Mouse (Mus musculus) MEL (cell line): ENCODE measurements around the gene Fgfr2. TPM values are rescaled to one million over a fixed set of nuclear protein-coding genes. Genes with fewer than 3 reads are reported as not detected.

Experiments used
- DNase-seq: peaks from one replicate; pipeline ENCODE4 v3.0.0; 2011; ENCODE audit warnings: low read depth, low spot score
- H3K27ac ChIP-seq: 2 replicates; pipeline ENCODE4 v1.5.1; 2012; ENCODE audit warnings: low read depth, mild to moderate bottlenecking, control low read depth, low read length, moderate library complexity; ENCODE audit not compliant: control insufficient read depth
- H3K27me3 ChIP-seq, 2 experiments: fragments of 150-350 bp in 1 of 2; sonication (generic) in 1 of 2; 2 replicates each; pipeline ENCODE4 v1.6.1; 2012; ENCODE audit warnings: low read length in 2 of 2, mild to moderate bottlenecking in 2 of 2, improper control_type of control experiment in 1 of 2, moderate library complexity in 1 of 2; ENCODE audit not compliant: insufficient read depth in 2 of 2, control insufficient read depth in 1 of 2
- H3K36me3 ChIP-seq, 2 experiments: 2 replicates each; pipeline ENCODE4 v1.6.1; 2012 to 2014; ENCODE audit warnings: low read length in 2 of 2, improper control_type of control experiment in 1 of 2, inconsistent platforms in 1 of 2, mild to moderate bottlenecking in 1 of 2; ENCODE audit not compliant: insufficient read depth in 2 of 2, control insufficient read depth in 1 of 2
- H3K4me1 ChIP-seq, 2 experiments: fragments of 150-350 bp in 1 of 2; sonication (generic) in 1 of 2; 2 replicates each; pipeline ENCODE4 v1.6.1; 2012; ENCODE audit warnings: low read length in 2 of 2, improper control_type of control experiment in 1 of 2, mild to moderate bottlenecking in 1 of 2; ENCODE audit not compliant: insufficient read depth in 2 of 2, control insufficient read depth in 1 of 2
- H3K4me3 ChIP-seq, 2 experiments: fragments of 150-350 bp in 1 of 2; sonication (generic) in 1 of 2; 2 replicates each; pipeline ENCODE4 v1.5.1; 2012; ENCODE audit warnings: low read depth in 2 of 2, low read length in 2 of 2, mild to moderate bottlenecking in 2 of 2, moderate library complexity in 2 of 2, control low read depth in 1 of 2, improper control_type of control experiment in 1 of 2; ENCODE audit not compliant: control insufficient read depth in 1 of 2, insufficient read depth in 1 of 2
- H3K79me2 ChIP-seq: 2 replicates; pipeline ENCODE4 v1.6.1; 2012; ENCODE audit warnings: mild to moderate bottlenecking, low read length, moderate library complexity; ENCODE audit not compliant: control insufficient read depth, poor library complexity, insufficient read depth
- H3K9ac ChIP-seq: 2 replicates; pipeline ENCODE4 v1.6.1; 2012; ENCODE audit warnings: low read depth, mild to moderate bottlenecking, control low read depth, low read length, moderate library complexity; ENCODE audit not compliant: control insufficient read depth, poor library complexity, severe bottlenecking
- H3K9me3 ChIP-seq: fragments of 150-350 bp; sonication (generic); replicated peaks from 2 replicates; pipeline ENCODE4 v1.6.1; 2012; ENCODE audit warnings: mild to moderate bottlenecking, low read length, improper control_type of control experiment, moderate library complexity; ENCODE audit not compliant: insufficient read depth
- CHD1 ChIP-seq: IDR thresholded peaks from 2 replicates; pipeline ENCODE4 v1.6.1; 2012; ENCODE audit warnings: low read depth, mild to moderate bottlenecking, inconsistent platforms, low read length, improper control_type of control experiment
- CTCF ChIP-seq, 3 experiments: IDR thresholded peaks in 2 of 3; conservative IDR thresholded peaks in 1 of 3; 2 replicates each; pipeline ENCODE4 v1.5.1; 2011 to 2012; ENCODE audit warnings: low read length in 3 of 3, low read depth in 2 of 3, mild to moderate bottlenecking in 2 of 3, improper control_type of control experiment in 1 of 3, inconsistent platforms in 1 of 3, mixed read lengths in 1 of 3, moderate library complexity in 1 of 3; ENCODE audit not compliant: control insufficient read depth in 1 of 3, insufficient read depth in 1 of 3, poor library complexity in 1 of 3, severe bottlenecking in 1 of 3
- E2F4 ChIP-seq: IDR thresholded peaks from 2 replicates; pipeline ENCODE4 v1.6.1; 2011; ENCODE audit warnings: low read depth, low read length, improper control_type of control experiment, borderline replicate concordance
- EP300 ChIP-seq, 2 experiments: IDR thresholded peaks; 2 replicates each; pipeline ENCODE4 v1.6.1; 2011; ENCODE audit warnings: improper control_type of control experiment in 2 of 2, low read length in 2 of 2, low read depth in 1 of 2, mild to moderate bottlenecking in 1 of 2
- ETS1 ChIP-seq: IDR thresholded peaks from 2 replicates; pipeline ENCODE4 v1.6.1; 2012; ENCODE audit warnings: low read depth, mild to moderate bottlenecking, inconsistent platforms, low read length, improper control_type of control experiment, moderate library complexity
- GABPA ChIP-seq: IDR thresholded peaks from 2 replicates; pipeline ENCODE4 v1.6.1; 2012; ENCODE audit warnings: low read depth, mild to moderate bottlenecking, inconsistent platforms, low read length, improper control_type of control experiment, moderate library complexity
- GATA1 ChIP-seq: IDR thresholded peaks from 2 replicates; pipeline ENCODE4 v1.6.1; 2011; ENCODE audit warnings: low read depth, low read length, improper control_type of control experiment
- HCFC1 ChIP-seq: IDR thresholded peaks from 2 replicates; pipeline ENCODE4 v1.6.1; 2012; ENCODE audit warnings: low read depth, mild to moderate bottlenecking, inconsistent platforms, low read length, improper control_type of control experiment, moderate library complexity
- KAT2A ChIP-seq: conservative IDR thresholded peaks from 2 replicates; pipeline ENCODE4 v1.6.1; 2012; ENCODE audit warnings: low read depth, low read length, improper control_type of control experiment, inconsistent platforms
- MAFK ChIP-seq: IDR thresholded peaks from 2 replicates; pipeline ENCODE4 v1.6.1; 2011; ENCODE audit warnings: low read depth, mild to moderate bottlenecking, low read length, improper control_type of control experiment, borderline replicate concordance
- MAX ChIP-seq: IDR thresholded peaks from 2 replicates; pipeline ENCODE4 v1.6.1; 2011; ENCODE audit warnings: low read length, improper control_type of control experiment
- MXI1 ChIP-seq: IDR thresholded peaks from 2 replicates; pipeline ENCODE4 v1.6.1; 2011; ENCODE audit warnings: mild to moderate bottlenecking, low read depth, low read length, improper control_type of control experiment
- MYB ChIP-seq: IDR thresholded peaks from 2 replicates; pipeline ENCODE4 v1.6.1; 2011; ENCODE audit warnings: mild to moderate bottlenecking, low read depth, low read length, improper control_type of control experiment
- NRF1 ChIP-seq: IDR thresholded peaks from 2 replicates; pipeline ENCODE4 v1.6.1; 2014; ENCODE audit warnings: low read depth, mild to moderate bottlenecking, inconsistent platforms, low read length, improper control_type of control experiment, moderate library complexity; ENCODE audit not compliant: poor library complexity, insufficient read depth, severe bottlenecking
- POLR2A ChIP-seq, 2 experiments: IDR thresholded peaks; 2 replicates each; pipeline ENCODE4 v1.6.1; 2011 to 2012; ENCODE audit warnings: low read length in 2 of 2, mild to moderate bottlenecking in 2 of 2, control low read depth in 1 of 2, improper control_type of control experiment in 1 of 2, low read depth in 1 of 2, moderate library complexity in 1 of 2; ENCODE audit not compliant: control insufficient read depth in 1 of 2, insufficient read depth in 1 of 2, poor library complexity in 1 of 2
- POLR2AphosphoS5 ChIP-seq: IDR thresholded peaks from 2 replicates; pipeline ENCODE4 v1.6.1; 2012; ENCODE audit warnings: low read depth, borderline replicate concordance, mild to moderate bottlenecking, inconsistent platforms, low read length, moderate library complexity, mixed read lengths
- SMC3 ChIP-seq: IDR thresholded peaks from 2 replicates; pipeline ENCODE4 v1.6.1; 2011; ENCODE audit warnings: low read depth, low read length, improper control_type of control experiment
- TAL1 ChIP-seq: IDR thresholded peaks from 2 replicates; pipeline ENCODE4 v1.6.1; 2012; ENCODE audit warnings: mild to moderate bottlenecking, inconsistent platforms, low read length, moderate library complexity, mixed read lengths
- TBP ChIP-seq: IDR thresholded peaks from 2 replicates; pipeline ENCODE4 v1.8.0; 2011; ENCODE audit warnings: low read depth, low read length, improper control_type of control experiment
- UBTF ChIP-seq: IDR thresholded peaks from 2 replicates; pipeline ENCODE4 v1.6.1; 2012; ENCODE audit warnings: low read depth, mild to moderate bottlenecking, inconsistent platforms, low read length, improper control_type of control experiment, moderate library complexity, borderline replicate concordance; ENCODE audit not compliant: insufficient read depth
- USF1 ChIP-seq: IDR thresholded peaks from 2 replicates; pipeline ENCODE4 v1.6.1; 2014; ENCODE audit warnings: low read depth, mild to moderate bottlenecking, inconsistent platforms, low read length, improper control_type of control experiment, moderate library complexity
- ZKSCAN1 ChIP-seq: IDR thresholded peaks from 2 replicates; pipeline ENCODE4 v1.6.1; 2012; ENCODE audit warnings: low read depth, mild to moderate bottlenecking, inconsistent platforms, low read length, improper control_type of control experiment, moderate library complexity
- polyA plus RNA-seq, 2 experiments: library from polyadenylated mRNA; stranded (reverse) in 1 of 2; unstranded in 1 of 2; fragments of >175 nt in 1 of 2; fragments of >200 nt in 1 of 2; gene quantifications; 2 replicates each; pipeline versions ENCODE4 v1.2.1 to v1.2.4; 2012; ENCODE audit warnings: low replicate concordance in 2 of 2, low read depth in 1 of 2; ENCODE audit not compliant: insufficient read length in 2 of 2, insufficient read depth in 1 of 2, missing spikeins in 1 of 2
- total RNA-seq: library from RNA; depleted of rRNA; stranded (reverse); fragments of 300-350 nt; gene quantifications from 2 replicates; pipeline ENCODE4 v1.2.3, GENCODE M21; 2012

The Fgfr2 gene
- total and polyA plus RNA-seq, 3 experiments, result not detected

- Histone ChIP-seq H3K4me3 (no peak overlapping the region), H3K36me3 (no peaks in the 10 kb centered on the region), H3K79me2 (no peaks in the 10 kb centered on the region), H3K4me1 (no peaks in the 10 kb centered on the region), H3K9ac (no peak overlapping the region), H3K27ac (no peak overlapping the region), H3K9me3 (no peaks in the 10 kb centered on the region), H3K27me3 (no peaks in the 10 kb centered on the region)
- no peak for DNase-seq
- no peak for TF ChIP-seq HCFC1
- no peak for TF ChIP-seq MXI1
- TF ChIP-seq ETS1, result no peak
- no peak for TF ChIP-seq MAX
- no peak for TF ChIP-seq KAT2A
- no peak for TF ChIP-seq POLR2AphosphoS5
- TF ChIP-seq CHD1, result no peak
- TF ChIP-seq GABPA, result no peak
- no peak for TF ChIP-seq GATA1
- TF ChIP-seq ZKSCAN1, result no peak
- TF ChIP-seq NRF1, result no peak
- TF ChIP-seq SMC3, result no peak
These were observed 1865.8 kb downstream of the Fgfr2 start for GRCm38 (mm10) chr7:131257309-131257708.

- H3K36me3 ChIP-seq, result no peaks in the 10 kb centered on the region
- no peak for TF ChIP-seq UBTF
- no peak for TF ChIP-seq E2F4
- no peak for TF ChIP-seq POLR2A (IDR thresholded peaks at IDR 0.05; ENCODE audit: control insufficient read depth in 1 of 2, insufficient read depth in 1 of 2, low read depth in 1 of 2, low read length in 2 of 2, poor library complexity in 1 of 2)
- no peak for TF ChIP-seq MYB
- TF ChIP-seq CTCF (IDR thresholded peaks at IDR 0.05 in 2 of 3, conservative IDR thresholded peaks at IDR 0.05 in 1 of 3; ENCODE audit: control insufficient read depth in 1 of 3, insufficient read depth in 1 of 3, low read depth in 2 of 3, low read length in 3 of 3, poor library complexity in 1 of 3, severe bottlenecking in 1 of 3), result no peak
- no peak for TF ChIP-seq KAT2A
- no peak for TF ChIP-seq MXI1
- TF ChIP-seq USF1, result no peak
- TF ChIP-seq HCFC1, result no peak
- TF ChIP-seq MAX, result no peak
- TF ChIP-seq EP300 (IDR thresholded peaks at IDR 0.05; ENCODE audit: low read depth in 1 of 2, low read length in 2 of 2), result no peak
- no peak for TF ChIP-seq MAFK
- no peak for TF ChIP-seq TAL1
- TF ChIP-seq NRF1, result no peak
- no peak for TF ChIP-seq POLR2AphosphoS5
- no peak for TF ChIP-seq TBP
- no peak overlapping the region for H3K4me3 ChIP-seq
- no peaks in the 10 kb centered on the region for H3K4me1 ChIP-seq
- H3K9me3 ChIP-seq, result no peaks in the 10 kb centered on the region
- no peak overlapping the region for H3K9ac ChIP-seq
- no peaks in the 10 kb centered on the region for H3K27me3 ChIP-seq
- no peak for DNase-seq
- H3K79me2 ChIP-seq, result no peaks in the 10 kb centered on the region
- no peak overlapping the region for H3K27ac ChIP-seq
These were observed 1866.3 kb downstream of the Fgfr2 start for GRCm38 (mm10) chr7:131256841-131257240.
